Mouse (Mus musculus) thymus, adult 2 months (tissue): ENCODE data around the gene Cd200.

Experiments used
- CTCF ChIP-seq: fragments of 200-500 bp; IDR thresholded peaks from 2 replicates; pipeline ENCODE4 v1.5.1; 2012; ENCODE audit warnings: mild to moderate bottlenecking, control low read depth, low read length, moderate library complexity, borderline replicate concordance; ENCODE audit not compliant: control insufficient read depth, poor library complexity, insufficient read depth; ENCODE audit errors: extremely low read depth
- POLR2A ChIP-seq: fragments of 200-500 bp; IDR thresholded peaks from 2 replicates; pipeline ENCODE4 v1.6.1; 2012; ENCODE audit warnings: mild to moderate bottlenecking, low read length, control low read depth, moderate library complexity; ENCODE audit not compliant: control insufficient read depth, poor library complexity, insufficient read depth; ENCODE audit errors: extremely low read depth

DNA sequence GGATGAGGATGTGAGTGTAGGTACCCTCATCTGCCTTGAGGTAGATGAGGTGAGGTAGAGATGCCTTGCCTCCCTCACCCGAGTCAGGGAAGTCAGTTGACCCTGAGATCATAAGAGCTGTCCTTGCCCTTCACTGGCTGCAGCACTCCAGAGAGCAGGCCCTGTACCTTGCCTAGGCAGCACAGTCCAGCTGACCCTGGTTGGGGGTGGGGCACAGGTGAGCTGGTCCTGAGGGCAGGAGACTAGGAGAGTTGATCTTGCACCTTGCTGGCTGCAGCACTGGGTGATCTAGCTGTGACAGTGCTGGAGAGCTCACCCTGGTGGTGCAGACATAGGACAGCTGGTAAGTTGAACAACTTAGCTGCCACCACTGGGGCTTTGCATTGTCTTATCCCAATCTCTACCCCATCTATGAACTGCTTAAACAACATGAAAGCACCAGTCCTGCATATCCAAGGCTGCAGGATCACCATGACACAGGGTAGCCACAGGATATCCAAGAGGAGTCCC is 28.4 kb upstream of the Cd200 start:
- TF ChIP-seq CTCF (no peak), POLR2A (no peak)
